Comparison of ENCODE assay signal across 22 mouse cellular contexts in genomic region chr3:122485699-122486098, GRCm38 (mm10).
"Had no signal": no experiment of that assay in that cellular context is flagged by ENCODE, and none has a peak within 500 bp of the region (broad histone marks: within the 10 kb centered on the region; RNA-seq: fewer than 3 reads in every experiment).

No protein-coding gene starts in this region.

- H3K27me3 ChIP-seq: limb, embryonic 13.5 days; liver, embryonic 12.5 days; liver, embryonic 15.5 days; lung, embryonic 15.5 days; neural tube, embryonic 12.5 days; neural tube, embryonic 15.5 days; stomach, embryonic 15.5 days had no signal

- DNase-seq: kidney, adult 9 months; kidney, postnatal 25 days; layer of hippocampus, adult 9-11 months; layer of hippocampus, postnatal 36 days; liver; lung, adult 18-20 months; lung, postnatal 10 days; lung, postnatal 36 days; midbrain, embryonic 14.5 days; retina, postnatal 1 day; right cerebral cortex, postnatal 25 days; spleen, adult 18-20 months; thymus, postnatal 25 days had no signal

- H3K27ac ChIP-seq: layer of hippocampus, adult 2 months; limb, embryonic 10.5 days; limb, embryonic 13.5 days; liver, embryonic 12.5 days; liver, embryonic 15.5 days; lung, embryonic 15.5 days; neural tube, embryonic 12.5 days; neural tube, embryonic 15.5 days; stomach, embryonic 15.5 days had no signal

- H3K4me3 ChIP-seq: layer of hippocampus, adult 2 months; limb, embryonic 10.5 days; limb, embryonic 13.5 days; liver, embryonic 12.5 days; liver, embryonic 15.5 days; lung, embryonic 15.5 days; neural tube, embryonic 12.5 days; neural tube, embryonic 15.5 days; stomach, embryonic 15.5 days had no signal
